In the genomic region with DNA sequence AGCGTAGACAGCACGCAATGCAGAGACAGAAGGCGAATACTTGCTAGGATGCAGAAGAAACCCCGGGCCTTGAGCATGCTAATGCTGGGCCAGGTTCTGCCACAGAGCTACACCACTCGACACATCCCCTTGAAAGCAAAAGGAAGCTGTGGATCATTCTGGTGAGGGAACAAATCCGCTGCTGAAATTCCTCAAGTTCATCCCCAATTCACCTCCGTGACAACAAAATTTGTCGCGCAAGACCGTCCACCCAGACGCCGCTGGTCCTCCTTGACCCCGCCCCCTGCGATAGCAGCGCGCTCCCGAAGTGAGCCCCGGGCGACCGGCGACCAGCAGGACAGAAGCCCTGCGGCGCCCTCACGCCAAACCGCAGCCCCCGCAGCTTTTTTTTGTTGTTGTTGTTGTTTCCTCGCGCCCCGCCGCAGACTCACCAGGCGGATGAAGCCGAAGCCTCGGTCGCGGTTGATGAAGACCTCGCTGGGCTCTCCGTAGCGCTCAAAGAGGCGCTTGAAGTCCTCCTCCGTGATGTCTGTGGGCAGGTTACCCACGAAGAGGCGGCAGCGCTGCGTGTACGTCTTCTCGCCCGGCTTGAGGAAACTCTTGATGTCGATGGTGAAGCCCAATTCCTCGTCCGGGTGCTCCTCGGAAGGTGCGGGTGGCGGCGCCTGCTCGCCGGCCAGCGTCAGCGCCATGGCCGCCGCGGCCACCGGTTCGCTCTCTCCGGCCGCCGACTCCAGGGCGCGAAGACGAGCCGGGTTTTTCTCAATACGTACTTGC, we compare ENCODE assay signal across 2 mouse cellular contexts.
TF ChIP-seq lines count a peak whose summit lies in the region.

No protein-coding gene starts in this region.

TF ChIP-seq in C2C12, 6 proteins besides CTCF, POLR2A, EP300 and RAD21 (continued from another document):
- no peak for TF ChIP-seq CEBPB (IDR thresholded peaks at IDR 0.05; ENCODE audit: low read depth)

TF ChIP-seq in myocyte, 11 proteins besides CTCF, POLR2A, EP300 and RAD21 (continued from another document):
- no peak for TF ChIP-seq MYOG (IDR thresholded peaks at IDR 0.05; ENCODE audit: control insufficient read depth in 1 of 3, insufficient read depth in 1 of 3, insufficient read length in 2 of 3, low read depth in 2 of 3)
- TF ChIP-seq TCF3 (IDR thresholded peaks at IDR 0.05; ENCODE audit: insufficient read length, low read depth) = no peak
TF ChIP-seq in myocyte: peak in this region for 0.
